Mouse (Mus musculus): ENCODE results near the gene Ddr1.

Gene Ddr1

GRCm38 (mm10) chr17:35720340-35720727 lies 15.9 kb upstream of the Ddr1 start:
- DNase-seq (ENCODE audit: low spot score in 2 of 2) = no peak

GRCm38 (mm10) chr17:35719616-35720339 lies 15.4 kb upstream of the Ddr1 start:
- DNase-seq (ENCODE audit: low spot score in 2 of 2) = no peak

DNA sequence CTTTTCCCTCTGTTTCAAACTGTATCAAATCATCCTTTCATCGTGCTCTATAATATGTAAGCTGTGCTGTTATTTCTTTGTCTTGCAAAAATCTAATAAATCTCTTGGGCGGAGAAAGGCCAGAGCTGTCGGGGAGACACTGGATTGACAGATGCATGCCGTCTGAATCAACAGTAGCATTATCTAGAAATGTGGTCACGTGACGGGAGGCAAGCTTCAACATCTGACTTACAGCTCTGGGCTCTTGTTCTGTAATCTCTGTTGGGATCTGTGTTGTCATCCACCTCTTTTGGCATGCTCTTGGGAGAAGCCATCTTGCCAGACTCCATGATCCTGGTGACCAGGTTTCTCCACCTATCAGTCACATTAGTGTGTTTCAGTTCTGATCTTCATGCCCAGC lies 12.7 kb upstream of the Ddr1 start:
- DNase-seq (ENCODE audit: low spot score in 2 of 2) = no peak

GRCm38 (mm10) chr17:35716114-35716513 lies 11.7 kb upstream of the Ddr1 start:
- no peak for DNase-seq (ENCODE audit: low spot score in 2 of 2)

DNA sequence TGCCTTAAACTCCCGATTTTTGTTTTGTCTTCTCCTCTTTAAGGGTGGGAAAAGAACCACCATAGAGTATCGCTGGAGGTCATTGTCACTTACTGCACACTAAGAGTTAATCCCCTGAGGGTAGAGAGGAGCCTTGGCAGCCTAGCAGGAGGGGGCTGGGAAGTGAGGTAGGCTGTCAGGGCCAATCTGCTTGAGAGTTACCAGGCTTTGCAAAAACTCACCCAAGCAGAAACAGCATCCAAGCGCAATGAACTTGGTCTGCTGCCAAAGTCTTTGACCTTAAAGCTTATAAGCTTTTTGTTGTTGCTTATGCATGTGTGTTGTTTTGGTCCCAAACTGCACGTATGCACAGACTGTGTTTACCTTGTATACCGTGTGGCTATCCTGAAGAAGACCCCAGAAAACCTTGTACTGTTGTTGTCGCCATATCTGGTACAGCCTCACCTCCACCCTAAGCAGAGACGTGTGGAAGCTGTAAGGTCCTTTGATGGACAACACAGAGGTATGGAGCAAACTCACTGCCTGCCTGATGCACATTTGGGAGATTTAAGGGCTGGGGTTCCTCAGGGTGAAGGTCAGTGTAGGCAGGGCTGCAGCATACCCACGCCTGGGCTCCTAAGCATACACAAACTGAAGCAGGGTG lies 6.4 kb upstream of the Ddr1 start:
- no peak for DNase-seq (ENCODE audit: low spot score in 2 of 2)

- DNase-seq (ENCODE audit: low spot score in 2 of 2) = no peak
Observed at GRCm38 (mm10) chr17:35708611-35709010, 4.2 kb upstream of the Ddr1 start.

DNA sequence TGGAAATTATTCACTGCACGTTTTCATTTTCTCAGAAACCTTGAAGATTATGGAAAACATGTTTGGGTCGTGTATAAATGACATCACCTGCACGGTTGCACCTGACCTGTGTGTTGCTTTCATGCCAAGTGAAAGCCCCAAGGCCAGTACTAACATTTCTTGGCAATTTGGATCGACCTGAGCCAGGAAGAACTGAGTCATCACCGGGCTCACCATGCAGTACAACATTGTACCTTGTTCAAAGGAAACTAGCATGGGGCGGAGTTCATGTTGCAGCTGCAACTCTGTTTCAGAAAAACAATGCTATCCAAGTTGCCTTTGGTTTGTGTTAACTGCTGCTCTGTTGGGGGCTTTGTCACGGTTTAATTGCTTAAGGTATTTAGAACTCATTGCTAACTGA lies 3.5 kb upstream of the Ddr1 start:
- DNase-seq (ENCODE audit: low spot score in 2 of 2) = no peak

DNA sequence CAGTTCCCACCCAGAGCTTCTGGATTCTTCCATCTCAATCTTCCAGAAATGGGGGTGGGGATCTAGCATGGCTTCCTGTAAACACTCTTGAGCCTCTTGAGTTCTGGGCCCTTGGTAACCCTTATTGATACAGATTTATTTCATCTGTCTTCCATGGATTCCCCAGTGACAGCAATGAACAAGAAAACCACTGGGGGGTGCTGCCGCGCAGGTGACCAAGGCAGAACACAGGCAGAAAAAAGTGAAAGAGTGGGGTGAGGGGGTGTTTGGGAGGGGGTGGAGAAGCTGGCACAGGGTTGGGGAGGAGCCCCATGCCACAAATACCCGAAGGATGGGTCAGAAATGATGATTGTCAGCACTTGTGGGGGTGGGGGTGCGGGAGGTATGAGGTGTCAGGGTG lies 1.4 kb upstream of the Ddr1 start:
- DNase-seq (ENCODE audit: low spot score in 2 of 2) = no peak

GRCm38 (mm10) chr17:35703751-35704271 lies 610 bp downstream of the Ddr1 start:
- no peak for DNase-seq (ENCODE audit: low spot score in 2 of 2)

DNA sequence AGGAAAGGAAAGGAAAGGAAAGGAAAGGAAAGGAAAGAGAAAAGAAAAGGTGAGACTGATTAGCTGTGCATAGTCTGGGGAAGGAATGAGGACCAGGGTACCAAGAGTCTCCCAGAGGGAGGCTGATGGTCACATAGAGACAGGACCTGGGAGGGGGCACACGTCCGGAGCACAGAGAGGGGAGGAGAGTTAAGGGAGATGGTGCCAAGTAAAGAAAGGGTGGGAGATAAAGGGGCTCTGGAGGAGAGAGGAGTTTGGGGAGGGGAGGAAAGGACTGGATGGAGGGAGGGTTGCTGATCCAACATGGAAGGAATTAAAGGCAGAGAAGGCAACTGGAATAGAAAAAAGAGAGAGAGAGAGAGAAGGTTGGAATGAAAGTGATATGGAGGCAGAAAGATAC lies 1.4 kb downstream of the Ddr1 start:
- DNase-seq (ENCODE audit: low spot score in 2 of 2) = no peak

DNA sequence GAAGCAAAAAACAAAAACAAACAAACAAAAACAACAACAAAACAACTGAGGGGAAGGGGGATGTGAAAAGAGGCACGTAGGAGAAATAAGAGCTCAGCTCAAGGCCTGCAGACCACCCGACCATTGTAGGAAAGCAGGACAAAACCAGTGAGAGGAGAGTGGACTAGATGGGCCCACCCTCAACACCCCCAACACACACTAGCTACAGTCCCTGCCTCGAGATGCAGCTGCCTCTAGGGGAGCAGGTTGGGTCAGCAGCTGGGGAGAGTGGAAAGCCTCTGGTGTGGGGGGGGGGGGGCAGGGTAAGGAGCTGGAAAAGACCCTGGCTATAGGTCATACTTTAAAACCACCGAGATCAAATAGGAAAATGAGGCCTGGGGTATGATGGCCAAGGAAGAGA lies 1.8 kb downstream of the Ddr1 start:
- DNase-seq (ENCODE audit: low spot score in 2 of 2) = no peak

- DNase-seq (ENCODE audit: low spot score in 2 of 2) = peak; percentile 49 to 60
Observed at GRCm38 (mm10) chr17:35701978-35702461, 2.4 kb downstream of the Ddr1 start.

DNA sequence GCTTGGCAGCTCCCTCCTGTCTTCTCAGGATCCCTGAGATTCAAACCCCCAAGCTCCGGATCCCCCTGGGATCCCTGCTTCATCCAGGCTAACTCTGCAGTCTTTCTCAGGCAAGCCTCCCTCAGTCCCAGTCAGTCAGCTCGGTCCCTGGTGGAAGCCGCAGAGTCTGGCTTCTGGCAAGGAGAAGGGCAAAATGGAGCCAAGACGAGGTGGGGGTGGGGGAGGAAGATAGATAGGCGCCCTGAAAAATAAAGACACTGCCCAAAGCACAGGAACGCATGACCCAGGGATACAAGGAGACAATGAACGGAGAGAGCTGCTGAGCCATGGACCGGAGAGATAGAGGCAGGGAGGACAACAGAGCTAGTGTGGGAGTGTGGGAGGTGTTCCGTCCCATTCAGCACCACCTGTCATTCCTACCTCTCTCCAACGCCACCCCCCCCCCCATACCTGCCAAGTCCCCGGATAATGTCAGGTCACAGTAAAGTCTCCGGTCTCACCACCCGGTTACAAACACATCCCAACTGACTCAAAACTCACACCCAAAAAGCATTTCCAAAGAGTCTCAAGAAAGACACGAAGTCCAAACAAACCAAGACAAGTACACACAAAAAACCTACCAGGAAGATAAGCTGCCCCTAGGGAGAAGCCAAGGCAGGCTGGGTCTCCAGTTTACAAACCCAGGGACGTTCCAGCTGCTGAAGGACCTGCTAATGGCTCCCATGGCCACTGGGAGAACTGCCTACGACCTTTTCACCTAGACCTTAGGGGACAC lies 3.0 kb downstream of the Ddr1 start:
- DNase-seq (ENCODE audit: low spot score in 2 of 2) = no peak

GRCm38 (mm10) chr17:35700371-35700961 lies 4.0 kb downstream of the Ddr1 start:
- peak; percentile 85 to 86 for DNase-seq (ENCODE audit: low spot score in 2 of 2)

- DNase-seq (ENCODE audit: low spot score in 2 of 2) = peak; percentile 69 to 90
Observed at GRCm38 (mm10) chr17:35699919-35700318, 4.5 kb downstream of the Ddr1 start.

DNA sequence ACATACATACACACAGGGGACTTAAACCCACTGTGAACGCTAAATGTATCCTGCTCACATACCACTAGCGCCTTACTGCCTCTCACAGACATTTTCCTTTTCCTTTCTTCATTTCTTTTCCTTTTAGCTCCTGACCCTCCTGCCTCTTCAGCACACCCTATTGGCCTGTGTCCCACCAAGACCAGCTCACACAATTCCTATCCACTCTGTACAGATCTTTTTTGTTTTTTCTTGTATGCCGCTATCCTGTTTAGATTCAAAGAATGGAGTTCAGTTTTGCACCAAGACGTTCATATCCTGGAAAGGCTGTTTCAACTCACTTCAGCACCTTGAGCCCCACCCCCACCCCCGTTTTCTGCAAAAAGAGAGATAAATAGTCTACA lies 5.9 kb downstream of the Ddr1 start:
- no peak for DNase-seq (ENCODE audit: low spot score in 2 of 2)

- peak in 1 of 2 experiments; percentile 28 for DNase-seq (ENCODE audit: low spot score in 2 of 2)
Observed at GRCm38 (mm10) chr17:35697759-35698500, 6.5 kb downstream of the Ddr1 start.

DNA sequence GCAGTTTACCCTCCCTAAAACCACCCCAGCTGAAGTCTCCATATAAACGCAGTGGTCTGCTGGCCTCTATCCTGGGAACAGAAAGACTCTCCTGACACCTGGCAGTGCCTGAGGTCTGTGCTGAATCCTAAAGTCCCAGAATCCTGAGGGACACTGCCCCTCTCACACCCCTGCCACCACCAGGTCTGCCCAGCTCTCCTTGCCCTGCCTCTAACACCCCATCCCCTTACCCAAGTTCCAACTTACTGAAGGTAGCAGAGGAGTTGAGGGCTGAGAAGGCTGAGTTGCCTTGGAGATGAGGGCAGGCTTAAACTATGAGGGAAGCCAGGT lies 7.0 kb downstream of the Ddr1 start:
- DNase-seq (ENCODE audit: low spot score in 2 of 2) = no peak

- no peak for DNase-seq (ENCODE audit: low spot score in 2 of 2)
Observed at GRCm38 (mm10) chr17:35696691-35697090, 7.7 kb downstream of the Ddr1 start.

DNA sequence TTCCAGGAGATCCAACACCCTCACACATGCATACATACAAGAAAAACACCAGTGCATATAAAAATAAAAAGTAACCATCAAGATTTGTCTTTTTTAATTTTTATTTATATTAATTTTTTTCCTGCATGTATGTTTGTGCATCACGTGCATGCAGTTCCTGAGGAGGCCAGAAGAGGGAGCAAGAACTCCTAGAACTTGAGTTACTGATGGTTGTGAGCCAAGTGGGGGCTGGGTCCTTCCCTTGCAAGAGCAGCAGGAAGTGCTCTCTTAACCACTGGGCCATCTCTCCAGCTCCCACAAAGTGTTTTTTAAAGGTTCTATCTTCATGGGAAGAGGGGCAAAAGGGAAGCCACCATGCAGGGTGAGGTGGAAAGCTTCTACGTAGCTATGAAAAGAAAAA lies 9.1 kb downstream of the Ddr1 start:
- DNase-seq (ENCODE audit: low spot score in 2 of 2) = no peak

GRCm38 (mm10) chr17:35693906-35694305 lies 10.5 kb downstream of the Ddr1 start:
- DNase-seq (ENCODE audit: low spot score in 2 of 2) = no peak

GRCm38 (mm10) chr17:35692368-35692767 lies 12.1 kb downstream of the Ddr1 start:
- DNase-seq (ENCODE audit: low spot score in 2 of 2) = no peak

Measured in urinary bladder, adult 18-20 months (tissue).